Mouse (Mus musculus): ENCODE results near the gene 2810004N23Rik. TPM values are rescaled to one million over a fixed set of nuclear protein-coding genes. Genes with fewer than 3 reads are reported as not detected.

The 2810004N23Rik gene
- polyA plus RNA-seq, 1 experiment from 2014 or later = 16.8 TPM

DNA sequence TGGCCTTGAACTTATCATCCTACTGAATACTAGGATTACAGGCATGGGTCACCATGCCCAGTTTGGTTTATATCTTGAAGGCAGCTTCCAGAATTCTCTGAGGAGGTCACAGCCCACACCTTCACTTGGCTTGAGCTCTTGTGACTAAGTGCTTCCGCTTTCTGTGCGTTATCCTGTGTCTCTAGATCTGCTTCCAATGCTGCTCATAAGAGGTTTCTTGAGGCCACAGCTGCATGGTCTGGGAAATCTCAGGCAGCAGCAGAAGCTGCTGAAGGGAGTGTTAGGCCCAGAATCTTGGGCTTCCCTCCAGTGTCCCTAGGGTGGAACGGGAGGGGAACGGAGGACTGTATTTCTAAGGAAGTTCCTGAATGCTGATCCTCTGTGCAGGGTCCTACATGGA, 49.6 kb downstream of the 2810004N23Rik start:
- DNase-seq (no peak), ATAC-seq (no peak)
- no peak for TF ChIP-seq EP300 (IDR thresholded peaks at IDR 0.05; ENCODE audit: low read depth)
- no peak for TF ChIP-seq CTCF (IDR thresholded peaks at IDR 0.05; ENCODE audit: low read depth)
- Histone ChIP-seq H3K36me3 (replicated peaks; ENCODE audit: insufficient read depth, low read length) (no peaks in the 10 kb centered on the region), H3K4me1 (ENCODE audit: insufficient read depth) (no peaks in the 10 kb centered on the region), H3K27ac (ENCODE audit: low read depth) (no peak overlapping the region), H3K27me3 (ENCODE audit: insufficient read depth, low read length) (no peaks in the 10 kb centered on the region), H3K9ac (replicated peaks) (no peak overlapping the region), H3K4me2 (ENCODE audit: low read depth, low read length) (no peak overlapping the region), H3K9me3 (ENCODE audit: low read length) (peaks cover 4% of the 10 kb centered on the region; the same call in 1 of the 2 replicates), H3K4me3 (ENCODE audit: low read depth, low read length) (no peak overlapping the region)
- WGBS (ENCODE audit: insufficient replicate concordance) = 88% methylated on average over 4 of the region's 4 CpGs

- no peak overlapping the region for H3K27ac ChIP-seq (ENCODE audit: low read depth)
- no peak for ATAC-seq
- H3K4me2 ChIP-seq (ENCODE audit: low read depth, low read length) = no peak overlapping the region
- H3K36me3 ChIP-seq (replicated peaks; ENCODE audit: insufficient read depth, low read length) = no peaks in the 10 kb centered on the region
- H3K27me3 ChIP-seq (ENCODE audit: insufficient read depth, low read length) = no peaks in the 10 kb centered on the region
- H3K4me1 ChIP-seq (ENCODE audit: insufficient read depth) = no peaks in the 10 kb centered on the region
- H3K9me3 ChIP-seq (ENCODE audit: low read length) = no peaks in the 10 kb centered on the region; the same call in 1 of the 2 replicates
- DNase-seq = no peak
- no peak overlapping the region for H3K4me3 ChIP-seq (ENCODE audit: low read depth, low read length)
- 52% methylated on average over 9 of the region's 9 CpGs for WGBS (ENCODE audit: insufficient replicate concordance)
- H3K9ac ChIP-seq (replicated peaks) = no peak overlapping the region
- TF ChIP-seq EP300 (IDR thresholded peaks at IDR 0.05; ENCODE audit: low read depth) (no peak), CTCF (IDR thresholded peaks at IDR 0.05; ENCODE audit: low read depth) (no peak)
Observed at GRCm38 (mm10) chr8:124810689-124811394, 52.1 kb downstream of the 2810004N23Rik start.

DNA sequence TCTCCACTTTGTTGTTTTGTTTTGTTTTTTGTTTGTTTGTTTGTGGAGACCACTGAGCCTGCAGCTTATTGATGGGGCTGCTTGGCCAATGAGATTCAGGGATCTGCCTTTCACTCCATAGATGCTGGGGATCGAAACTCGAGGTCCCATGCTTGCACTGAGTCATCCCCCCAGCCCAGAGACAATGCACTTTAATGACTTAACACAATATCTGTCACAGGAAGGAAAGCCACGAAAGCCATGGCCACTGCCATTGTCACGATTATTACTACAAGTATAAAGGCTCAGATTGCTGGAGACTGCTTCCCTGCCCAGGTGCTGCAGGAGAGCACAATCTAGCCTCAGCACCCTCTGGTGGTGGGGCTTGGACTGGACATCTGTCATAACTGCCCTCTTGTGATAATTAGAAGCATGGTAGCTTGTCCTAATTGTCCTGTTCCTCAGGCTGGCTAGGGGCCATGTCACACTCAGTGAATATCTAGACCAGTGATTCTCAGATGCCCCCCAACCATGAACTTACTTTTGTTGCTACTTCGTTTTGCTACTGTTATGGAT, 52.8 kb downstream of the 2810004N23Rik start:
- H3K27me3 ChIP-seq (ENCODE audit: insufficient read depth, low read length) = no peaks in the 10 kb centered on the region
- WGBS (ENCODE audit: insufficient replicate concordance) = 37% methylated on average over 5 of the region's 5 CpGs
- no peak overlapping the region for H3K4me3 ChIP-seq (ENCODE audit: low read depth, low read length)
- DNase-seq (no peak), ATAC-seq (no peak)
- H3K36me3 ChIP-seq (replicated peaks; ENCODE audit: insufficient read depth, low read length) = no peaks in the 10 kb centered on the region
- H3K4me1 ChIP-seq (ENCODE audit: insufficient read depth) = no peaks in the 10 kb centered on the region
- no peak overlapping the region for H3K27ac ChIP-seq (ENCODE audit: low read depth)
- no peak overlapping the region for H3K9ac ChIP-seq (replicated peaks)
- H3K9me3 ChIP-seq (ENCODE audit: low read length) = no peaks in the 10 kb centered on the region
- TF ChIP-seq EP300 (IDR thresholded peaks at IDR 0.05; ENCODE audit: low read depth) (no peak), CTCF (IDR thresholded peaks at IDR 0.05; ENCODE audit: low read depth) (peak; percentile 46)
- no peak overlapping the region for H3K4me2 ChIP-seq (ENCODE audit: low read depth, low read length)

GRCm38 (mm10) chr8:124809419-124809818, 53.5 kb downstream of the 2810004N23Rik start:
- H3K27me3 ChIP-seq (ENCODE audit: insufficient read depth, low read length) = no peaks in the 10 kb centered on the region
- no peak for TF ChIP-seq EP300 (IDR thresholded peaks at IDR 0.05; ENCODE audit: low read depth)
- no peak for TF ChIP-seq CTCF (IDR thresholded peaks at IDR 0.05; ENCODE audit: low read depth)
- no peaks in the 10 kb centered on the region for H3K4me1 ChIP-seq (ENCODE audit: insufficient read depth)
- H3K36me3 ChIP-seq (replicated peaks; ENCODE audit: insufficient read depth, low read length) = no peaks in the 10 kb centered on the region
- no peak overlapping the region for H3K4me2 ChIP-seq (ENCODE audit: low read depth, low read length)
- no peak overlapping the region for H3K9ac ChIP-seq (replicated peaks)
- DNase-seq (no peak), ATAC-seq (no peak)
- H3K27ac ChIP-seq (ENCODE audit: low read depth) = no peak overlapping the region
- 43% methylated on average over 2 of the region's 2 CpGs for WGBS (ENCODE audit: insufficient replicate concordance)
- no peak overlapping the region for H3K4me3 ChIP-seq (ENCODE audit: low read depth, low read length)
- H3K9me3 ChIP-seq (ENCODE audit: low read length) = no peaks in the 10 kb centered on the region

DNA sequence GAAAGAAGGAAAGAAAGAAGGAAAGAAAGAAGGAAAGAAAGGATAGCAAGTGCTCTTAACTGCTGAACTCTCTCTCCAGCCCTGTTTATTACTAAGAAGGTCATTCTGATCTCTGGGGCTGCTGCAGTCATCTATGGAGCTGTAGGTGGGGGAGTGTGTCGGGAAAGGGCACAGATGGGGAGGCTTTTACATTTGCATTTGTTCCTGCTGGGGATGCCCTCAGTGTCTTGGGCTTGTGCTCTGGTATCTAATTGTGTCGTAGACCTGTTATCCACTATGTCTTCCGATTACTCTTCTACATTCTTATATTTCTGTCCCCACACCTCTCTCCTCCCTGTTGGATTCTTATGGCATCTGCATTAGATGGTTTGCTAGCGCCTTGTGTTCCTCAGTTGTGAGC, 56.9 kb downstream of the 2810004N23Rik start:
- Histone ChIP-seq H3K4me1 (ENCODE audit: insufficient read depth) (no peaks in the 10 kb centered on the region), H3K36me3 (replicated peaks; ENCODE audit: insufficient read depth, low read length) (no peaks in the 10 kb centered on the region), H3K4me2 (ENCODE audit: low read depth, low read length) (no peak overlapping the region), H3K9ac (replicated peaks) (no peak overlapping the region), H3K4me3 (ENCODE audit: low read depth, low read length) (no peak overlapping the region), H3K27me3 (ENCODE audit: insufficient read depth, low read length) (no peaks in the 10 kb centered on the region), H3K9me3 (ENCODE audit: low read length) (no peaks in the 10 kb centered on the region), H3K27ac (ENCODE audit: low read depth) (no peak overlapping the region)
- no peak for TF ChIP-seq EP300 (IDR thresholded peaks at IDR 0.05; ENCODE audit: low read depth)
- no peak for TF ChIP-seq CTCF (IDR thresholded peaks at IDR 0.05; ENCODE audit: low read depth)
- WGBS (ENCODE audit: insufficient replicate concordance) = 70% methylated on average over 4 of the region's 4 CpGs
- DNase-seq (no peak), ATAC-seq (no peak)

DNA sequence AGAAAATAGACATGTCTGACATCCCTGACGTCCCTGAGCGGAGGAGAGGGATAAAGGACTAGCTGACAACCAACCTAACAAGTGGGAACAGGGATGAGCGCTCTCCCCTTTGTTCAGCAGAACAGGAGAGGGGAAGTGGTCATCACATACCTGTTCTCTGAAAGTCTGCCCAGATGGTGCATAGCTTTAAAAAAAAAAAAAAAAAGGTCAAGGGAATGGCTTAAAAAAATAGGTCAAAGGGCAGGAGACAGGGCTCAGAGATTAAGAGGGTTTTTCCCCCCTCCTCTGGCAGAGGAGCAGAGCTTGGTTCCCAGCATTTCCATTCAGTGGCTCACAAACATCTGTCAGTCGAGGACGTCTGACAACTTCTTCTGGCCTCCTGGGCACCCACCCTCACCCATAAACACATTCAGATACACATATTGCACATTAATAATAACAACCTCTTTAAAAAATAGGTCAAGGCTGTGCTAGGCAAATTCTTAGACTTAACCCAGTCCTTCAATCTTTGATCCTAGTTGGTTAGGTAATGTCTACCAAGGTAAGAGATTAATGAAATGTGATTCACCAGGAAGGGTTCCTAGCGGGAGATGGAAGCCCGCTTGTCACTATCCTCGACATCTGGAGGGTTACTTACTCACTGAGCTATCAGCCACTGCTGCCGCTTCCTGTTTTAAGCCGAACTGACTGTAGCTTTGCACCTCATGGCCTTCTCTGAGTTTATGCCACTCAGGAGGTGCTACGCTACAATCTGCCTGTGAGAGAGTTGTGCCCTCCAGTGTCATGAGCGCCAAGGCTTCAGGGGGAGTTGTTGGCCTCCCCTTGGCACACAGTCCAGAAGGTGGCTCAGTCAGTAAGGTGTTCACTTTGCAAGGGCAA, 58.9 kb downstream of the 2810004N23Rik start:
- no peak overlapping the region for H3K27ac ChIP-seq (ENCODE audit: low read depth)
- H3K4me1 ChIP-seq (ENCODE audit: insufficient read depth) = no peaks in the 10 kb centered on the region
- no peaks in the 10 kb centered on the region for H3K36me3 ChIP-seq (replicated peaks; ENCODE audit: insufficient read depth, low read length)
- H3K27me3 ChIP-seq (ENCODE audit: insufficient read depth, low read length) = no peaks in the 10 kb centered on the region
- no peak overlapping the region for H3K9ac ChIP-seq (replicated peaks)
- no peak for DNase-seq
- ATAC-seq = no peak
- no peak overlapping the region for H3K4me2 ChIP-seq (ENCODE audit: low read depth, low read length)
- no peaks in the 10 kb centered on the region for H3K9me3 ChIP-seq (ENCODE audit: low read length)
- H3K4me3 ChIP-seq (ENCODE audit: low read depth, low read length) = no peak overlapping the region
- no peak for TF ChIP-seq EP300 (IDR thresholded peaks at IDR 0.05; ENCODE audit: low read depth)
- no peak for TF ChIP-seq CTCF (IDR thresholded peaks at IDR 0.05; ENCODE audit: low read depth)
- 49% methylated on average over 12 of the region's 12 CpGs for WGBS (ENCODE audit: insufficient replicate concordance)
